Mouse (Mus musculus) ES-Bruce4 (cell line): ENCODE data around the gene Mroh2a. TPM values are rescaled to one million over a fixed set of nuclear protein-coding genes. Genes with fewer than 3 reads are reported as not detected.

Experiments
- H3K27ac ChIP-seq: 2 replicates; pipeline ENCODE4 v1.5.1; 2012; ENCODE audit warnings: low read length, inconsistent platforms; ENCODE audit not compliant: insufficient read depth
- H3K27me3 ChIP-seq: 2 replicates; pipeline ENCODE4 v1.6.1; 2012; ENCODE audit warnings: mild to moderate bottlenecking, low read length, inconsistent platforms; ENCODE audit not compliant: control insufficient read depth, poor library complexity, insufficient read depth, severe bottlenecking
- H3K36me3 ChIP-seq: 2 replicates; pipeline ENCODE4 v1.6.1; 2012; ENCODE audit warnings: inconsistent platforms, mild to moderate bottlenecking, low read length, moderate library complexity; ENCODE audit not compliant: control insufficient read depth, poor library complexity, insufficient read depth, severe bottlenecking
- H3K4me1 ChIP-seq: one replicate; pipeline ENCODE4 v1.8.1; 2011; ENCODE audit warnings: low read length; ENCODE audit not compliant: control insufficient read depth, insufficient read depth
- H3K4me3 ChIP-seq: 2 replicates; pipeline ENCODE4 v1.5.1; 2011; ENCODE audit warnings: low read depth, mild to moderate bottlenecking, low read length
- H3K9ac ChIP-seq: 2 replicates; pipeline ENCODE4 v1.6.1; 2012; ENCODE audit warnings: low read depth, mild to moderate bottlenecking, inconsistent platforms; ENCODE audit not compliant: poor library complexity, severe bottlenecking
- H3K9me3 ChIP-seq: replicated peaks from 2 replicates; pipeline ENCODE4 v1.6.1; 2012; ENCODE audit warnings: mild to moderate bottlenecking, low read length, inconsistent platforms; ENCODE audit not compliant: control insufficient read depth, poor library complexity, insufficient read depth, severe bottlenecking
- CTCF ChIP-seq: IDR thresholded peaks from one replicate; pipeline ENCODE4 v1.8.1; 2011; ENCODE audit warnings: low read depth, low read length
- EP300 ChIP-seq: IDR thresholded peaks from 2 replicates; pipeline ENCODE4 v1.6.1; 2011; ENCODE audit warnings: low read depth, low read length; ENCODE audit not compliant: insufficient read depth
- POLR2A ChIP-seq: IDR thresholded peaks from one replicate; pipeline ENCODE4 v1.8.1; 2011; ENCODE audit warnings: low read length; ENCODE audit not compliant: insufficient read depth
- polyA plus RNA-seq: library from polyadenylated mRNA; stranded (reverse); fragments of >200 nt; gene quantifications from 2 replicates; pipeline ENCODE4 v1.2.4, GENCODE M21; 2011; ENCODE audit warnings: low read depth; ENCODE audit not compliant: missing spikeins, insufficient read depth, insufficient read length

Gene Mroh2a
- polyA plus RNA-seq, 1 experiment, result not detected

DNA sequence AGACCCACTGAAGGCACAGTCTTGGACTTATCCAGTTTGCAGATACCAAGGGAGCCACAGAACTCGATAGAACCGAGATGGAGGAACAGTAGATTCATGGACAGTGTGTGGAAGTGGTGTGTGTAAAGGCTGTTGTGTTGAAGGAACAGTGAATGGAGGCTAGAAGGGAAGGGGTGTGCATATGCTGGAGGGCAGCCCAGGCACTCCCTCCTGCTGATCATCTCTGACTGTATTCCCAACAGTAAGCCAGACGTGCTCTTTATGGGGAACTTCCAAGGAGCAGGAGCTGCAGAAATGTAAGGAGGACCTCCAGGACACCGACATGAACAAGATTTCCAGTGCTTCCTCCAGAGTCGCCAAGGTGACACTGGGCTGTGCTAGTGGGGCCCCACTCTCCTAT lies 23.2 kb downstream of the Mroh2a start:
- H3K27me3 ChIP-seq, result no peaks in the 10 kb centered on the region
- H3K36me3 ChIP-seq, result no peaks in the 10 kb centered on the region
- no peaks in the 10 kb centered on the region for H3K9me3 ChIP-seq
- TF ChIP-seq EP300, result no peak
- TF ChIP-seq CTCF, result no peak
- no peak for TF ChIP-seq POLR2A
- H3K4me1 ChIP-seq, result no peaks in the 10 kb centered on the region
- H3K4me3 ChIP-seq, result no peak overlapping the region
- no peak overlapping the region for H3K27ac ChIP-seq
- no peak overlapping the region for H3K9ac ChIP-seq

- H3K9ac ChIP-seq, result no peak overlapping the region
- H3K36me3 ChIP-seq, result no peaks in the 10 kb centered on the region
- H3K4me1 ChIP-seq, result no peaks in the 10 kb centered on the region
- H3K4me3 ChIP-seq, result no peak overlapping the region
- no peak for TF ChIP-seq POLR2A
- no peak for TF ChIP-seq CTCF
- TF ChIP-seq EP300, result no peak
- H3K27me3 ChIP-seq, result no peaks in the 10 kb centered on the region
- no peak overlapping the region for H3K27ac ChIP-seq
- H3K9me3 ChIP-seq, result no peaks in the 10 kb centered on the region
These were observed 26.3 kb downstream of the Mroh2a start for GRCm38 (mm10) chr1:88253106-88253505.

GRCm38 (mm10) chr1:88253540-88253939 lies 26.8 kb downstream of the Mroh2a start:
- Histone ChIP-seq H3K27ac (no peak overlapping the region), H3K9me3 (no peaks in the 10 kb centered on the region), H3K36me3 (no peaks in the 10 kb centered on the region), H3K4me1 (no peaks in the 10 kb centered on the region), H3K9ac (no peak overlapping the region), H3K27me3 (no peaks in the 10 kb centered on the region), H3K4me3 (no peak overlapping the region)
- TF ChIP-seq CTCF, result no peak
- no peak for TF ChIP-seq POLR2A

GRCm38 (mm10) chr1:88254793-88255465 lies 28.1 kb downstream of the Mroh2a start:
- Histone ChIP-seq H3K27ac (no peak overlapping the region), H3K4me3 (no peak overlapping the region), H3K4me1 (no peaks in the 10 kb centered on the region), H3K27me3 (no peaks in the 10 kb centered on the region), H3K36me3 (no peaks in the 10 kb centered on the region), H3K9ac (no peak overlapping the region), H3K9me3 (no peaks in the 10 kb centered on the region)
- no peak for TF ChIP-seq CTCF

GRCm38 (mm10) chr1:88255466-88255857 lies 28.7 kb downstream of the Mroh2a start:
- Histone ChIP-seq H3K4me1 (no peaks in the 10 kb centered on the region), H3K4me3 (no peak overlapping the region), H3K9ac (no peak overlapping the region), H3K9me3 (no peaks in the 10 kb centered on the region), H3K27me3 (no peaks in the 10 kb centered on the region), H3K36me3 (no peaks in the 10 kb centered on the region), H3K27ac (no peak overlapping the region)
- TF ChIP-seq POLR2A (no peak), CTCF (no peak), EP300 (no peak)

GRCm38 (mm10) chr1:88255989-88256754 lies 29.4 kb downstream of the Mroh2a start:
- H3K27me3 ChIP-seq, result no peaks in the 10 kb centered on the region
- H3K4me3 ChIP-seq, result no peak overlapping the region
- H3K4me1 ChIP-seq, result no peaks in the 10 kb centered on the region
- TF ChIP-seq CTCF, result no peak
- TF ChIP-seq EP300, result no peak
- no peaks in the 10 kb centered on the region for H3K36me3 ChIP-seq
- H3K27ac ChIP-seq, result no peak overlapping the region
- H3K9ac ChIP-seq, result no peak overlapping the region
- H3K9me3 ChIP-seq, result no peaks in the 10 kb centered on the region
